Mouse (Mus musculus): ENCODE results near the gene Bpifc.

DNA sequence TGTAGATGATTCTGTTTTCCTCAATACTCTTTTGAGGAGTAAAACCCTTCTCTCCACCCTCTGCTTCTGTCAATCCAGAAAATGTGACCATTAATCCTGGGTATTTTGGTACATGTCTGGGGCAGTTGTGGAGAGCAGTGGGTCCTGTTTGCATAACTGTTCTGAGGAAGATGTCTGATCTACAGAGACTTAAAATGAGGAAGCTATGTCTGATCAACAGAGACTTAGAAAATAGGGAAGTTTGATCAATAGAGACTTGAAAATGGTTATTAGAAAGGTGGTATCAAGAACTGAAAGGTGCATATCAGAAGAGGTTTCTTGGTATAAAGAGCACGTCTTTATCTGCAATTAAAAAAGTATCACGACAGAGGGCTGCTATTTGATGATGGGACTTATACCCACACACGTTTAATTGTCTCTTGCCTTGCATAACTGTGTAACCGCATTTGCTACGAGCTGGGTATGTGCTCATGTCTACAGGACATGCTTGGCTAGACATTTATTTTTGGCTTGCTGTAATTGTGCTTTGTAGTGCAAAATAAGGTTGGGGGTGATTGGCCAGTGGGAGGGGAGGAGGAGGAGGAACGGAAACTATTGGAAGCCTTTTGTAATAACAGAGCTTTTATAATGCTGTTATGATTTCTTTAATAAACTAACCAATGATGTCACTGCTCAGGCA is 59.8 kb downstream of the Bpifc start:
- TF ChIP-seq CTCF (IDR thresholded peaks at IDR 0.05; ENCODE audit: low read depth) (no peak), EP300 (optimal IDR thresholded peaks at IDR 0.05) (no peak)
